Mouse (Mus musculus) large intestine, adult 2 months (tissue): Measurements from ENCODE around the gene Clic6. TPM values are rescaled to one million over a fixed set of nuclear protein-coding genes. Genes with fewer than 3 reads are reported as not detected.

ENCODE experiments used
- DNase-seq: peaks from one replicate; pipeline ENCODE4 v3.0.0-alpha.2; 2012; ENCODE audit warnings: low read depth, low spot score
- WGBS: fragments of 180-500 bp; shearing (Covaris S2); methylation state at CpG from one replicate; pipeline ENCODE4 v1.1.7; 2018; 5-methylcytosine and 5-hydroxymethylcytosine counted together
- polyA plus RNA-seq: library from polyadenylated mRNA; depleted of rRNA; stranded (reverse); fragments of >200 nt; gene quantifications from 2 replicates; pipeline ENCODE4 v1.2.3, GENCODE M21; 2012; rRNA removed

Gene Clic6
- polyA plus RNA-seq: 5.7 and 6.1 TPM in 2 replicates

DNA sequence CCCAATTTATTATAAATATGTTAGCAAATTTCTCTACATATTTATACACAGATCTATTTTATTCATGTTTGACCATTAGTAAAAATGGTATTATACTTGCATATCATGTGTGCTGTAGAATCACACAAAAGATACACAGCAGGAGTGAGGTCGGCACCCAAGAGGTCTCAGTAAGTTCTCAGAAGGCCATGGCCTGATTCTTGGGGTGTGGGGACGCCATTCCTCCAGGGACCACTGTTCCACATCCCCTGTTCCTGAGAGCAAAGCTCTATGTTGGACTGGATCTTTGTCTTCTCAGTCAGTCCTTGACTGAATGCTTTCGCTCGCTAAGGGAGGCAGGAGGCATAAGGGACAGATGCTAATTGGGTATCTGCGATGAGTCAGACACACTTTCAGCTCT lies at the start of gene Clic6:
Gene Clic6 (plus strand): TSS at position 301 of the 400 bp plus-strand sequence.
- DNase-seq: no peak
- WGBS: 90% methylated on average over 5 of the region's 5 CpGs

DNA sequence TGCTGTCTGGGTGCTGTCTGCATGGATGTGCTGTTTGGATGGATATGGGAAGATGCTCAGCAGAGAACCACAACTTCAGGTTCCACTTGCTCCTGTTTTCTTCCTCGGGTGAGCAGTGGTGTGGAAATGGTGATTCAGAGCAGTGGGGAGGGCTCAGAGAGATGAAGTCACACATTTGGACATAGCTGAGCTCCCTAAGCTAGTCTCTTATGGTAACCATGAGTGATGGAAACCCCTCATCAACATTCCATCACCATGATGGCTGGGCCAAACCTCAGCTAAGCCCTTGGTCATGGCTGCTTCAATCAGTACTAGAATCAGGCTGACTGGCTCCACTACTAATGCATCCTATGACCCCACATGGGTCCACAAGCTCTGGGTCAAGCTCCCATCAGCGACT lies 45.8 kb upstream of the Clic6 start:
- WGBS: 61% methylated on average over 2 of the region's 2 CpGs
- no peak for DNase-seq

DNA sequence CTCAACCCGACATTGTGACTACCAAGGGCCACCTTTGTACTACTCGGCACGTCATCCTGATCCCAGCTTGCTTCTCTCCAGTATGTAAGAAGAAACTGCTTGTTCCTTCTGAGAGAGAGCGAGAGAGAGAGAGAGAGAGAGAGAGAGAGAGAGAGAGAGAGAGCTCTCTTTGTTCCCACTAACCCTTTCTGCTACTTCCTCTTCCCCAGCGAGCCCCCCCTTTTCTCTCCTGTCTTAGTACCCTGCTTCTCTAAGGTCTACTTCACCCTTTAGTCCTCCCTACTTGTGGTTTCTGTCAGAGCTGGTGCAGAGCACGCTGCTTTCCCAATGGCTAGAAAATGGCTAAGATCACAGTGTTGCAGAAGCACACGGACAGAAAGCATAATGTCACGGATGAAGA lies 45.3 kb upstream of the Clic6 start:
- 82% methylated on average over 8 of the region's 8 CpGs for WGBS
- DNase-seq: no peak

DNA sequence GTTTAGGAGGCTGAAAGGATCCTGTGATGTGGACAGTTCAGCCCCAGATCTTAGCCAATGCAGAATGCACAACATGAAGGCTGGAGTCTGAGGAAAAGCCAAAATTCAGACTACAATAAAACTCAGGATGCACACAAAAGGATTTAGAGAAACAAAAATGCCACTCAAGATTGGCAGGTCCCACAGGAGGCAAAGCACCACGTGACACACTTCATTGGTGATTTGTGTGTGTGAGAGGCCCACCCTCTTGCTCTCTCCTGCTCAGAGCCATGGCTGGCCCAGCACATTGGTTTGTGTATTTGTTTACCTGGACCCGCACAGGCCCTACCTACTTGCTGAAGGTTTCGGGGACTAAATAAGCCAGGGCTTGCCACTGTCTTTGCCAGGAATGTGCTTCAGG lies 44.3 kb upstream of the Clic6 start:
- DNase-seq: no peak
- 74% methylated on average over 3 of the region's 3 CpGs for WGBS

DNA sequence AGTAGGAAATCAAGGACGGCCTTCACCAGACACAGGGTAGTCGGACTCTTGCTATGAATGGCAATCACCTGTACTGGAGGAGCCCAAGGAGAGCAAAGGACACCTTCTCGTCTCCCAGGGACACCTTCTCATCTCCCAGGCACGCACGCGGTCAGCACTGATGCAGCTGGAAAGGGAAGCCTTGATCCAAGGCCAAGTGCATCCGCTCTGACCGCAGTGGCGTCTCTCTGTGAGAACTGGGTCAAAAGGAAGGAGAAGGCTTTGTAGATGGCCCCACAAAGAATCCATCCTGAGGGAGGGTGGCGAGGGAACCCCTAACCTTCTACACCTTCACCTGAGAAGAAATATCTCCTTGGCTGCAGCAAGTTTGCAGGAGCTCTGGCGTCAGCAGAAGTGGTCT lies 43.4 kb upstream of the Clic6 start:
- no peak for DNase-seq
- 92% methylated on average over 11 of the region's 11 CpGs for WGBS

DNA sequence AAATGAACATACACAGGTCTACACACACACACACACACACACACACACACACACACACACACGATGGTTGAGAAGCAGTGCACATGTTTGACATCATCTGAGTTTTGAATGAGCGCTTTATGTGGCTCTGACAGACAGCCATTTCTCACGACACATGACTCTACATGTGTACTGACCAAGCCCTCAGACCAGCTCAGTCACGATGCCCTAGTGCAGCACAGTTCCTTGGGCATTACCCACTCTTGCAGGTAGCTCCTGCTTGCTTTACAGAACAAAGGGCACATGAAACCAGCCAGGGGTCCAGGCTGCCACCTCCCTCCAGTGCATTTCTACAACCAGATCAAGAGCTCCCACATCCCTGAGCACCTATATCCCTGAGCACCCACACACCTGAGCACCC lies 42.6 kb upstream of the Clic6 start:
- WGBS: 92% methylated on average over 4 of the region's 4 CpGs
- no peak for DNase-seq

DNA sequence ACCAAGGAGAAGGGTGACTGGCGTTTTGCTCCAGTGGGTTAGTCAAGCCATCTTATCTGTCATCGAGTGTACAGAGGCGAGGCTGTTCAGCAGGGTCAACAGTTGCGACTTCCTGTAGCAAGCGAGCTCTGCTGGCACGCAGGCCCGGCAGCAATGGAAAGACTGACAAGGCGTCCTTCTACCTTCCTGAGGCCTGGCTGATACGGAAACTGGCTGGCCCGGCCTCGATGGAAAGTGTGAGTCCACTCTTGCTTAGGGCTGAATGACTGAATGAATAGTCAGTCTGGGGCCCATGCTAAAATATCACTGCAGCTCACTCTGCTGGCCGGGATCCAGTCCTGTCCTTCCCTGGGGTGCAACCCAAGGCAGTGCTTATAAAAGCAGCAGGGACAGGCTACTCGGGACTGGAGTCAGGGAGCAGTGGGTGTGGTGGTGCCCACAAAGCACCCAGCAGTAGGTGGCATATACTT lies 41.9 kb upstream of the Clic6 start:
- no peak for DNase-seq

DNA sequence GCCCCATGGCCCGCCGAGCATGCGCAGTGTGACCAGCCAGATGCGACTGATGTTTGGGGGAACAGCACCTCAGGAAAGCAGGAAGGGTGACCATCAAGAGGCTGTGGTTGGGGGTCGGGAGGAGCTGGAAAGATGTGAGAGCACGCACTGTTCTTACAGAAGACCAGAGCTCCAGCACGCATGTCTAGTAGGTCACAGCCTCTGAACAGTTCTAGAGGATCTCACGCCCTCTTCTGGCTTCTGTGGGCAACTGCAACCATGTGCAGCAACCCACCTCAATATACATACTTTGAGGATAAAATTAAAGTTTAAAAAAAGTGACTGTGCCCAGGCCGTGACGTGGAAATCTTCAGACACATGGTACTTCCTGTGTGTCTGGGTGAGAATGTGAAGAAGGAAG lies 40.2 kb upstream of the Clic6 start:
- WGBS: 75% methylated on average over 10 of the region's 10 CpGs
- DNase-seq: no peak

More for the DNA sequence above, 41.9 kb upstream of the Clic6 start:
- 15% methylated on average over 13 of the region's 13 CpGs for WGBS

DNA sequence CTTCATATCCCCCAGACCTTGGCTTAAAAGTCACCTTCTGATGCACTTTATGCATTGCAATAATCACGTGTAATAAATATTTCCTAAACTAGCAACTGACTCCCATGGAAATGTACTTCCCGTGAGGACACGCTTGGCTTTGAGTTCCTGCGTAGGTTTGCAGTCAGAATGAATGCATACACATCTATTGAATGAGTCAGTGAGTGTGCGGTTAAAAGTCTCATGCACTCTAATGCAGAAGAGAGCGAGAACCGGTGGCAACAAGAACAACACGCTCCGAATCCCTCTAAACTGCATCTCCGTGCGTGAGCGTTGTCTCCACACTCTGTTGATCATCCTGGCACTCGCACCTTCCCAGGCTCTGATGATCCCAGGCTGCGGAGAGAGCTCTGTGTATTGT lies 36.5 kb upstream of the Clic6 start:
- no peak for DNase-seq
- 95% methylated on average over 14 of the region's 14 CpGs for WGBS

DNA sequence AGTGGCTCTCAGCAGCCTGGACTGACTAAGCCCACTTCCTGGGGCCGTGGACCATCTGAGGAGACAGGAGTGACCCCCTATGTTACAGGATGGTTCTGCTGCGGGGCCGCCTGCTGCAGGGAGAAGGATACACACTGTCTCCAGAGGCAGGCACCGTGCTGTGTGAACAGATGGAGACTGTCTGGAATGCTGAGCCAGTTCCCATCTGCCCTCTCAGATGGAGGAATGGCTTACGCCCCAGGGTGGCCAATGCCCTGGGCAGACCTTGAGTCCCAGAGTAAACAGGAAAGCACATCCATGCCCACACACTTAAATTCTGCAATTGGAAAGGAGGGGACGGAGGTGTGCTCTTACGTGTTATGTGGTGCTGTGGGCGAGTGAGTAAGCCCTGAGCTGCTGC lies 35.2 kb upstream of the Clic6 start:
- no peak for DNase-seq
- WGBS: 87% methylated on average over 8 of the region's 8 CpGs

DNA sequence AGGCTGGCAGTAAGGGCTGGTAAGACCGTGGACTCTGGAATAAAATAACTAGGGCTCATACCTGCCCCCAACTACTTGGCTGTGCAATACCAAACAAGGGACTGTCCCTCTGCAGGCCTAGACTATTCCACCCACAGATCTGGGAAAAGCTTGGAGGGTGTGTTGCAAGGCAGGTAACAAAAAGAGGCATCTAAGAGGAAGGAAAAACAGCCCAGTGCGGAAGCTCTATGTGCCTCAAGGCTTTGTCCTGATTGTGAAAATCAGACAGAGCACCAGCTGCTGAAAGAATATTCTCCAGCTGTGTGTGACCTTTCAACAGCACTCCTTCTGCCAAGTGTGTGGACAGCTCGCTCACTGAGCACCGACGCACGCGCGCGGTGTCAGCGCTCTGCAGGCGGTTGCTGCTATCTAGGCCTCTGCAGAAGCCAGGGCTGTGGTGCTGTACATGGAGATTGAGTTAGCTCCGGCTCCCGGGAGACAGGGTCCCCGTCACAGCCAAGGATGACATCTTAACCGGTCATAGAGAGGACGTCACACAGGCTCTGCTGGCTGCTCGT lies 33.9 kb upstream of the Clic6 start:
- 87% methylated on average over 17 of the region's 17 CpGs for WGBS
- no peak for DNase-seq

DNA sequence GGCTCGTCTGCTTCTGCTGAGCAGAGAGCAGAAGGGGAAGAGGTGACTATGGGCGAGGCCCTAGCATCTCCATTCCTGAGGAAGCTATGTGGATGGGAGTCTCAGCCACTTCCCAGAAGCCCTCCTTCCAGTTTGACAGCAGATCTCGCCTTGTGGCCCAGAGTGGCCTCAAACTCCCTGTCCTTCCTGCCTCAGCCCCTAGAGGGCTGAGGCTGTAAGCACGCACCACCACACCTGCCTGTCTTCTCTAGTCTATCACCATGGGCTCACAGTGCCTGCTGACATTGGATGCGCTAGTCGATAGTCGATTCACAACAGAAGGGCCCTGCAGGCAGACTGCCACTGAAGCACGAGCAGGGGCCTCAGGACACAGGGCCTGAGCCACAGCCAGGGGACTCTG lies 32.9 kb upstream of the Clic6 start:
- DNase-seq: no peak
- 77% methylated on average over 8 of the region's 8 CpGs for WGBS

DNA sequence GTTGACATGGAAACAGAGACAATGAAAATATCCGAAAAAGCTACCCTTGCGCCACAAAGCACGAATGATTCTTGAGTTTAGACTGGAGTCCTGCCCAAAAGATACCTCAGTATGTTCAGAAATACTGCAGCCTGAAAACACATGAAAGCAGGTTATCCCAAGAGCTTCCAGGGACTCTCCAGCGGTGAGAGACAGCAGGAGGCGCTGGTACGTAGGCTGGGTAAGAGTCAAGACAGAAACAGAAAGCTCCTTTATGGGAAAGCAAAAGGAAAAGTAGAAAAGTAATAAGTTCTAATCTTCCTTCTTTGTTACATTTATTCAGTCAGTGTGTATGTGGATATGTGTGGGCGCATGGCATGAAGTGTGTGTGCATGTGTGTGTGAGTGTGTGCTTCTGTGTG lies 31.5 kb upstream of the Clic6 start:
- no peak for DNase-seq
- 95% methylated on average over 7 of the region's 7 CpGs for WGBS

DNA sequence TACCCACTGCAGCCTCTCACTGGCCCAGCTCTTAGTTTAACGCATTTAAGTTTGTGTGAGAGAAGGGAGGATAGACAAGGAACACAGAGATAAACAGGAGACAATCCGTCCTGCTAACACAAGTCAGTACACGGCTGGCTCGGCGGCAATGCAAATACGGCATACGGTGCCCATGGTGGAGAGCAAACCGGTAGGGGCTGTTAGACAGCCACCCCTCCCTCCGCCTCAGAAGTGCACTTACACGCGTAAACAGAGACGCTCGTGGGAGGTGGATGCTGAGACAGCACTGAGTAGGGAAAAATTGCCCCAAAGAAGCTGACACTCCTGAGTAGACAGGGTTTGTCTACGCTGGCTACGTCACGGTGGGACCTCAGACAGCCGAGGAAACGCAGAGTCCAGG lies 31.0 kb upstream of the Clic6 start:
- no peak for DNase-seq
- WGBS: 84% methylated on average over 18 of the region's 18 CpGs

DNA sequence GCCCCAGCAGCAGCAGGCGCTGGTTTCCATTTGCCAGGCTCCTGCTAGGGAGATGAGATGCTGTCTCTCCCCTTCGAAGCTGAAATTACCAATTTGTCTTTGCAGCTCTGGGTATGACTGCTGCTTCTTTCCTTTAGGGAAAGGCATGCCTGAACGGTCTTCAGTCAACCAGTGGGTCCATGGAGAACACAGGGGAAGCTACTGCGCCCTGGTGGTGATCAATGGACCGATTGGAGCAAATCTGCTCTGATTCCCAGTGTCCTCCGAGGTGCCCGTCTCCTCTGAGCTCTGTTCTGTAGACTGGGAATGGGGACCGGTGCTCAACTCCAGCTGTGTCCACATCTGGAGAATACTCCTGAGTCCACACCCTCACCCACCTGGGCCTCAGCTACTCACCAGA lies 30.0 kb upstream of the Clic6 start:
- no peak for DNase-seq
- WGBS: 77% methylated on average over 8 of the region's 8 CpGs

DNA sequence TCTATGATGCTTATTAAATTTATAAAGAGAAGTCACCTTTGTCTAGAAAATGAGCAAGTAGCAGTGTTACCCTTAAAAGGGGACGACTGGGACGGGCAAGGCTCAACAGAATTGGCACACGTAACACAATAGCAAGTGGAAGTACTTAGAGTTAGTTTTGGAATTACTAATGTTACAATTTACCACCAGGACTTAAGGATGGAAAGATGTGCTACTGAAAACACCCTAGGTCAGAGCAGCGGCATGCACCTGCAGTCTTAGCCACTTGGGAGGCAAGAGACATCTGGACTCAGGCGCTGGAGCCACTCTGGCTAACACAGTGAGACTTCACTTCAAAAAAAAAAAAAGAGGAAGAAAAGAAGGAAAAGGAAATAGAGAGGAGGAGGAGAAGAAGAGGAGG lies 29.6 kb upstream of the Clic6 start:
- 92% methylated on average over 5 of the region's 5 CpGs for WGBS
- DNase-seq: no peak

DNA sequence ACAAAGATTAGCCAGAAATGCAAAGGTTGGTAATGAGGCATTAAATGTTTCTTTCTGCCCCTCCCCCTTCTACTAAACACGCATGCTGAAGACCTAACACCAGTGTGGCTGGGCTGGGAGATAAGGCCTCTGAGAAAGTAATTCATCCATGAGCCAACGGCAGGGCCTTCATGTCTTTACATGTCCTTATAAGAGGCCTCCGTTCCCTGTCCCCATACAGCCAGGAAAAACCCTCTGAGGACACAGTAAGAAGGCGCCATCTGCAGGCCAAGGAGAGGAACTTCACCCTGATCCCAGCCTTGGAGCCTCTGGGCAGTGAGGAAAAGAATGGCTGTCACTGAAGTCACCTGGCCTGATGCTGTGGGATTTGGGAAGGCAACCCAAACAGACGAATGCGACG lies 27.9 kb upstream of the Clic6 start:
- WGBS: 24% methylated on average over 7 of the region's 7 CpGs
- no peak for DNase-seq

DNA sequence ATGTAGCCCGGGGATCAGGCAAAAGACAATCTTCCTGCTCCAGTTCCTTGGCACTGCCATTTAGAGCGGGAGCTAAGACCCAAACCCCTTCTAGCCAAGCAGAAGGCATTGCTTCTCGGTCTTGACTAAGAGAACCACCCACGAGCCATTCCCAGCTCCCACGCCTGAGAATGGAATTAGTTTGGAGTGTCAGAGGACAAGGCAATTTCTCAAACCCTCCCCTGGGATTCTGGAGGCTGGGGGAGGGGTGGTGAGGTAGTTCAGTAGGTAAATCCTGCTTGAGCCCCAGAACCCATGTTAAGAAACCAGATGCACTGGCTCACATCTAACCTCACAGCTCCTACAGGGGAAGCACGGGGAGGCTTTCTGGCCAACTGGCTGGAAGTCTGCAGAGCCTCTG lies 24.1 kb upstream of the Clic6 start:
- 61% methylated on average over 6 of the region's 6 CpGs for WGBS
- no peak for DNase-seq

DNA sequence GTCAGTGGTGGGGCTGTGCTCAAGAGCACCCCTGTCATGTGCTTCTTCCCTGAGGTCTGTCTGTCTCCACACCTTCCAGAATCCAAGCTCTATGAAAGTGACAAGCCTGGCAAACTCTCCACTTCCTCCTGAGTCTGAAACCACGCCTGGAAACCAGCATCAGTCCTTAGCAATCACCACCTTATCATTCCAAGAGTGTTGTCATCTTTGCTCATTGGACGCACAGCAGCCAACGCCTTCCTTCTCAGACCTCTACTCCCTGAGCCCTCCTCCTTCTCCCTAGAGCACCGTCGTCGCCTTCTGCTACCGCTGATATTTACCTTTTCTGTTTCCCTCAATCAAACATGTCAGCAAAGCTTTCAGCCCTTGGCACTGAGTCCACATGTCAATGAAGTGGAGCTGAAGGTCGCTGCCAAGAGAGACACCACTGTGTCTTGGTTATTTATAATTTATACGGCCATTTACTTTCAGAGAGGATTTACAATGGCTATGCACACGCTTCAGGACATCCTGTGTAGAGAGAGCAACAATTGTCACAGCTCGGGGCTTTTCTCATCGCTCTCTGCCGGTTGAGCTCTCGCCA lies 21.1 kb upstream of the Clic6 start:
- WGBS: 18% methylated on average over 14 of the region's 14 CpGs
- peak; percentile 80 for DNase-seq

DNA sequence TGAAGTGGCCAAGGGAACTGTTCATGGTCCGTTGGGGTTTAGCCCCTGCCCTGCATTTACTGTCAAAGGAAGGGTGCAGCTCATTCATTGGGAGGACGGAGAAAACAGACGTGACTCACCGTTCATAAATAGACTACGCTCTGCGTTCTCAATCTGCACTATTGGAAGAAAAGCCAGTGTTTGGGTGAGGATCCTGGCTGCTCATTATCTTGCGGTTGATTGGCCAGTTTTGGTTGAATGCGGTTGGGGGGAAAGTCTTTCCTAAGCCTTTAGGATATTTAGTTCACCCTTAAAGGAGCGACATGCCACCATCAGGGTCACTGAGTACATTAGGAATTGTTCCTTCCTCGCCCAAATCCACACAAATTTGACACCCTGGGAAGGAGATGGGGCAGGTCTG lies 20.3 kb upstream of the Clic6 start:
- DNase-seq: no peak
- 2% methylated on average over 10 of the region's 10 CpGs for WGBS

DNA sequence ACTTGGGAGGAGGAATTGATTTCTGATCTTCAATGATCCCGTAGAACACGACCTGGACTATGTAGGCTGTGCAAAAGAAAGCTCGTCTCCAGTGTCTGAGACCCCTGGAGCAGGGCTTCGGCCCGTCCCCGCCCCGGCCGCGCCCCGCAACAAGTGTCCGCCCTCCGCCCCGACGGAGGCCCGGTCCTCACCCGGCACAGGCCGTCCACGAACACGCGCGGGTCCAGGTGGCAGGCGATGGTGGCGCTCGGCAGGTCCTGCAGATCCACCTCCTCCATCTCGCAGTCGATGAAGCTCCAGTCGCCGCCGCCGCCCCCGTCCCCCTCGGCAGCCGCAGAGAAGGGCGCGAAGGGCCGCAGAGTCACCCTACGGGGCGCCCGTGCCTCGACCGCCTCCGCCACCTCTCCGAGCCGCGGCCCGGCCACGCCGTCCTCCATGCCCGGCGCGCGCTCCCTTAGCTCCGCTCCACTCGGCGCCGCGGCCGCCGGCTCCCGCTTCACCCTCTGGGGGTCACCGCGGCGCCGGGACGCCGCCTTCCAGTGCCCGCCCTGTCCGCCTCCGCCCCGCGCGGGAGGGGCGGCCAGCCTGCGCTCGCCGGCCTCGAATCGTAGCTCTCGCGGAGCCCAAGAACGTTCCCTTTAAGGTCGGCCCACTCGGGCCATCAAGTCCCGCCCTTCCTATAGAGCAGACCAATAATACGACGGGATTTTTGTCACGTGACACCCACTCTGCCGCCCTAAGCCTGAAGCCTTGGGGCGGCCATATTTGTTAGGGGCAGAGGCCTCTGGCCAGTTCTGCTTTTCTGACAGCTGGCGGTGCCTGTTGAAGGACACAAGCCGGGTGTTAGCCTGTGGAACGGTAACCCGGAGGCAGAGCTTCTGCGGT lies 19.7 kb upstream of the Clic6 start:
- peak; percentile 93 for DNase-seq
- under 1% methylated on average over 93 of the region's 94 CpGs for WGBS
